In genomic region chr19:46328081-46329030, GRCm38 (mm10) we compare ENCODE assay signal across 8 mouse cellular contexts. TPM values are rescaled to one million over a fixed set of nuclear protein-coding genes. Genes with fewer than 3 reads are reported as not detected.
DNase-seq lines count a peak whose midpoint lies in the region; ATAC-seq and TF ChIP-seq lines count a peak whose summit lies in the region.

Gene Fbxl15, plus strand, starts transcription at chr19:46328184.

- TF ChIP-seq POLR2A in ES-Bruce4 (IDR thresholded peaks at IDR 0.05; ENCODE audit: insufficient read depth, low read length): peak; percentile 91

- no peak within 1 kb of the TSS for H3K27ac ChIP-seq in ES-Bruce4 (ENCODE audit: insufficient read depth, low read length)
- peak within 1 kb of the TSS; percentile 96 for H3K27ac ChIP-seq in forebrain, embryonic 14.5 days (ENCODE audit: low read depth, low read length)
- H3K27ac ChIP-seq in neural tube, embryonic 15.5 days (replicated peaks): peak within 1 kb of the TSS; percentile 98

- H3K9me3 ChIP-seq in ES-Bruce4 (replicated peaks; ENCODE audit: control insufficient read depth, insufficient read depth, low read length, poor library complexity, severe bottlenecking): no peaks in the 10 kb centered on the region
- no peaks in the 10 kb centered on the region for H3K9me3 ChIP-seq in forebrain, embryonic 14.5 days (replicated peaks; ENCODE audit: control insufficient read depth, low read length)
- H3K9me3 ChIP-seq in neural tube, embryonic 15.5 days (replicated peaks): no peaks in the 10 kb centered on the region

- TF ChIP-seq EP300 in ES-Bruce4 (IDR thresholded peaks at IDR 0.05; ENCODE audit: insufficient read depth, low read depth, low read length): no peak

- ATAC-seq in cerebellum, adult (ENCODE audit: insufficient number of reproducible peaks, low FRiP score, low TSS enrichment): peak; percentile 60
- peak; percentile 90 for ATAC-seq in forebrain, embryonic 14.5 days
- peak; percentile 87 for ATAC-seq in neural tube, embryonic 15.5 days (ENCODE audit: low FRiP score)

- no peaks in the 10 kb centered on the region; the same call in 1 of the 2 replicates for H3K36me3 ChIP-seq in ES-Bruce4 (ENCODE audit: control insufficient read depth, insufficient read depth, low read length, poor library complexity, severe bottlenecking)
- H3K36me3 ChIP-seq in forebrain, embryonic 14.5 days (ENCODE audit: control insufficient read depth, insufficient read depth, low read length): peaks cover 27% of the 10 kb centered on the region
- peaks cover 25% of the 10 kb centered on the region for H3K36me3 ChIP-seq in neural tube, embryonic 15.5 days

- no peaks in the 10 kb centered on the region for H3K27me3 ChIP-seq in ES-Bruce4 (ENCODE audit: control insufficient read depth, insufficient read depth, low read length, poor library complexity, severe bottlenecking)
- H3K27me3 ChIP-seq in forebrain, embryonic 14.5 days (replicated peaks; ENCODE audit: control insufficient read depth, insufficient read depth, low read length): no peaks in the 10 kb centered on the region; the same call in 1 of the 2 replicates
- H3K27me3 ChIP-seq in neural tube, embryonic 15.5 days (replicated peaks): peaks cover 11% of the 10 kb centered on the region; the same call in 1 of the 2 replicates

- TF ChIP-seq CTCF in ES-Bruce4 (IDR thresholded peaks at IDR 0.05; ENCODE audit: low read depth, low read length): no peak

- H3K4me1 ChIP-seq in ES-Bruce4 (ENCODE audit: control insufficient read depth, insufficient read depth, low read length): no peaks in the 10 kb centered on the region
- peaks cover 28% of the 10 kb centered on the region for H3K4me1 ChIP-seq in forebrain, embryonic 14.5 days (ENCODE audit: control insufficient read depth, insufficient read depth, low read length)
- H3K4me1 ChIP-seq in neural tube, embryonic 15.5 days: peaks cover 53% of the 10 kb centered on the region

- H3K4me3 ChIP-seq in ES-Bruce4 (ENCODE audit: low read depth, low read length): peak within 1 kb of the TSS; percentile 91
- H3K4me3 ChIP-seq in forebrain, embryonic 14.5 days (ENCODE audit: low read depth, low read length): peak within 1 kb of the TSS; percentile 68
- peak within 1 kb of the TSS; percentile 64 for H3K4me3 ChIP-seq in neural tube, embryonic 15.5 days (replicated peaks)

- H3K9ac ChIP-seq in ES-Bruce4 (ENCODE audit: low read depth, poor library complexity, severe bottlenecking): peak within 1 kb of the TSS; percentile 19
- H3K9ac ChIP-seq in forebrain, embryonic 14.5 days (ENCODE audit: low read length): peak within 1 kb of the TSS; percentile 77
- H3K9ac ChIP-seq in neural tube, embryonic 15.5 days (replicated peaks): peak within 1 kb of the TSS; percentile 64

- WGBS in forebrain, embryonic 14.5 days: under 1% methylated on average over 73 of the region's 81 CpGs
- under 1% methylated on average over 81 of the region's 81 CpGs for WGBS in neural tube, embryonic 15.5 days

- peak within 1 kb of the TSS; percentile 100 for H3K4me2 ChIP-seq in forebrain, embryonic 14.5 days (ENCODE audit: low read length)
- peak within 1 kb of the TSS; percentile 99 for H3K4me2 ChIP-seq in neural tube, embryonic 15.5 days

- intact Hi-C loops in heart, postnatal 14 days (cut with DNase I): no loop called here

- DNase-seq in forebrain, embryonic 14.5 days (ENCODE audit: low spot score): peak; percentile 98
- DNase-seq in heart, postnatal 14 days: peak; percentile 93 to 97
- DNase-seq in layer of hippocampus, adult 11-12 months (ENCODE audit: low spot score): peak; percentile 97
- peak; percentile 94 for DNase-seq in lung, adult 18-20 months
- peak; percentile 95 for DNase-seq in testis, postnatal 14 days (ENCODE audit: low spot score)

RNA-seq across cellular contexts. Expression of gene Fbxl15, which starts in this region (rescaled TPM):
- polyA plus RNA-seq in ES-Bruce4 (2011; ENCODE audit: insufficient read depth, insufficient read length, low read depth, missing spikeins): 1.1 TPM in 2 replicates
- 42.6 and 43.1 TPM in 2 replicates for polyA plus RNA-seq in forebrain, embryonic 14.5 days (2014; fragmentation: Nextera tagmentation; extraction: Ambion mirVana)
- 1 to 10 TPM; 5.5 to 6.9 TPM for total RNA-seq in heart, postnatal 14 days (2021)
- 44.0 and 52.3 TPM in 2 replicates for polyA plus RNA-seq in neural tube, embryonic 15.5 days (2015; fragmentation: Nextera tagmentation; extraction: Ambion mirVana)

Comparison
In these comparisons a context has a peak if more than half of its experiments do, and no peak if none do; other contexts are left out.
1. RNA of gene Fbxl15 (polyA plus RNA-seq): 44.0 to 52.3 TPM in neural tube, embryonic 15.5 days and 42.6 to 43.1 TPM in forebrain, embryonic 14.5 days; 1.1 TPM in ES-Bruce4; every median in the first group is over 10 times any median in the second.
2. H3K9ac ChIP-seq: peak in every context shown above with its lines; median percentile 77 in forebrain, embryonic 14.5 days; 64 in neural tube, embryonic 15.5 days; 19 in ES-Bruce4.
3. Peak in every context shown above with its lines, with median percentiles within 50 percentile points of each other: H3K4me3 ChIP-seq, ATAC-seq and DNase-seq.